Mouse (Mus musculus): ENCODE measurements at regions not wholly inside any gene's neighbourhood (a gene's known extent, or its start where the extent isn't known, plus 50 kb on each side); places are given as distances from the start of the nearest gene placed in this dataset.
"Not testable (repeated sequence)": the region's sequence is repeated elsewhere in the genome, so short reads cannot be mapped to it uniquely, and the experiment has no call there.

DNA sequence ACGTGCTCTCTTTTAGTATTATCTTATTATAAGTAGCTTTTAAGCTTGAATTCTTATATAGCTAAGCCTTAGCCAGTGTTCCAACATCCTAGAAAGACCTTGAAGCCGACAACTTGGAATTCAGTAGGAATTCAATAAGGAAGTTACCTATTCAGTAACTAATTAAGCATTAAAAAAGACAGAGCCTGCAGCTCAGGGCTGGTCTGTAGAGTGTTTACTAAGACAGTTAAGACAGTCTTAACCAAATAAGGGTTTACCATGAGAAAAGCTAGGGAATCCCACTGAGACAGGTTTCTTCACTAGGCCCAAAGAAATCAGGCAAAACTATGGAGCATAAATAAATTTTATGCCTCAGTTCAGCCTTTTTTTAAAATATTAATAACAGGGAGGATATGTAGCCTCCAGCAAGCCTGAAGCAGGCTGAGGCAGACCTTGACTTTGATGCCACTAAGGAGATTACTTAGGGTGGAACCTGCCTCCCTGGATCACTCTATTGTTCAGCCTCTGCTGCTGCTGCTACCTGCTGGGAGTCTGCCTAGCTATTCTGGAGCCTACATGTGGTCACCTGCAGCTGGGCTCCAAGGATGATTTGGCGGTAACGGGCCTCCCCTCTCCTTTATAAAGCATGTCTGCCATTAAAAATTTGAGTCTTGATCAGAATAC is 186.5 kb upstream of the Phyhipl start:
- H3K36me3 ChIP-seq = no peaks in the 10 kb centered on the region
- H3K4me3 ChIP-seq (replicated peaks) = no peak overlapping the region
- ATAC-seq (replicated peaks; ENCODE audit: low FRiP score) = no peak
- H3K27ac ChIP-seq = no peak overlapping the region
- no peak overlapping the region for H3K9ac ChIP-seq
- no peaks in the 10 kb centered on the region for H3K27me3 ChIP-seq
- WGBS = 87% methylated on average over 4 of the region's 4 CpGs
- H3K4me1 ChIP-seq = no peaks in the 10 kb centered on the region
- no peaks in the 10 kb centered on the region; the same call in 1 of the 2 replicates for H3K9me3 ChIP-seq (replicated peaks)
- H3K4me2 ChIP-seq = no peak overlapping the region

DNA sequence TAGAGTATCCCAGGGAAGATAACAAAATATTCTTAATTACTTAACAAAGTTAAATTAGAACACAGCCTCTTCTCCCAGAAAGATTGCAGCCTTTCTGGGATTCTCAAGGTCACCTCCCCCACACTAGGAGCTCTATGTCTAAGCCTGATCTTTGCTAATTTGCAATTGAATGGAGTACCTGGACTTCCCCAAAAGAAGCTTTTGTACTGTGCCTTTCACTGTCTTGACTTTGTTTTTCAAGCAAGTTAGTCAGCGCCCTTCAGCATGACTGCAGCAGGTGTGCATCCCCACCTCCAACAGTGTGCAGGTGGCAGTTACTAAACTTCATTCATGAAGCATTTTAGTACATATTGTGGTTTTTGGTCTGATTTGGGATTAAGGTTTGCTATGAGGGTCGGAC is 185.4 kb upstream of the Phyhipl start:
- H3K9me3 ChIP-seq (replicated peaks); H3K4me1 ChIP-seq; H3K36me3 ChIP-seq; H3K4me2 ChIP-seq; H3K27ac ChIP-seq; H3K9ac ChIP-seq; H3K27me3 ChIP-seq; ATAC-seq (replicated peaks; ENCODE audit: low FRiP score); H3K4me3 ChIP-seq (replicated peaks): not testable (repeated sequence)
- WGBS = 91% methylated on average over 2 of the region's 2 CpGs

- Histone ChIP-seq H3K4me2 (no peak overlapping the region), H3K9ac (no peak overlapping the region), H3K27ac (no peak overlapping the region), H3K36me3 (no peaks in the 10 kb centered on the region), H3K4me3 (replicated peaks) (no peak overlapping the region), H3K4me1 (no peaks in the 10 kb centered on the region), H3K9me3 (replicated peaks) (peaks cover 5% of the 10 kb centered on the region; the same call in 1 of the 2 replicates), H3K27me3 (no peaks in the 10 kb centered on the region)
- ATAC-seq (replicated peaks; ENCODE audit: low FRiP score) = no peak
- WGBS = 87% methylated on average over 4 of the region's 4 CpGs
Measured at GRCm38 (mm10) chr10:70838147-70838546, 182.4 kb upstream of the Phyhipl start.

GRCm38 (mm10) chr10:70837326-70837725 is 181.6 kb upstream of the Phyhipl start:
- ATAC-seq (replicated peaks; ENCODE audit: low FRiP score) = no peak

GRCm38 (mm10) chr10:70832616-70833015 is 176.9 kb upstream of the Phyhipl start:
- no peak overlapping the region for H3K4me3 ChIP-seq (replicated peaks)
- H3K36me3 ChIP-seq = no peaks in the 10 kb centered on the region
- H3K27ac ChIP-seq = no peak overlapping the region
- H3K9me3 ChIP-seq (replicated peaks) = 0 out of 2 replicates have a peak, but pooled peaks cover 5% of the 10 kb centered on the region
- no peak for ATAC-seq (replicated peaks; ENCODE audit: low FRiP score)
- H3K4me2 ChIP-seq = no peak overlapping the region
- H3K27me3 ChIP-seq = no peaks in the 10 kb centered on the region
- no peak overlapping the region for H3K9ac ChIP-seq
- 63% methylated on average over 4 of the region's 4 CpGs for WGBS
- no peaks in the 10 kb centered on the region for H3K4me1 ChIP-seq

More at GRCm38 (mm10) chr10:70837326-70837725, 181.6 kb upstream of the Phyhipl start:
- no peak overlapping the region for H3K9ac ChIP-seq
- peaks cover 5% of the 10 kb centered on the region; the same call in 1 of the 2 replicates for H3K9me3 ChIP-seq (replicated peaks)
- H3K27ac ChIP-seq = no peak overlapping the region
- WGBS = 91% methylated on average over 6 of the region's 6 CpGs
- H3K27me3 ChIP-seq = no peaks in the 10 kb centered on the region
- H3K4me3 ChIP-seq (replicated peaks) = no peak overlapping the region
- H3K4me1 ChIP-seq = no peaks in the 10 kb centered on the region
- H3K4me2 ChIP-seq = no peak overlapping the region
- no peaks in the 10 kb centered on the region for H3K36me3 ChIP-seq

- H3K9me3 ChIP-seq (replicated peaks) = no peaks in the 10 kb centered on the region
- H3K4me3 ChIP-seq (replicated peaks) = no peak overlapping the region
- H3K36me3 ChIP-seq = no peaks in the 10 kb centered on the region
- ATAC-seq (replicated peaks; ENCODE audit: low FRiP score) = no peak
- no peak overlapping the region for H3K4me2 ChIP-seq
- no peak overlapping the region for H3K9ac ChIP-seq
- WGBS = 72% methylated on average over 4 of the region's 4 CpGs
- no peaks in the 10 kb centered on the region for H3K4me1 ChIP-seq
- no peaks in the 10 kb centered on the region for H3K27me3 ChIP-seq
- H3K27ac ChIP-seq = no peak overlapping the region
Measured at GRCm38 (mm10) chr10:70828217-70828616, 172.5 kb upstream of the Phyhipl start.

GRCm38 (mm10) chr10:70827522-70827921 is 171.8 kb upstream of the Phyhipl start:
- not testable (repeated sequence) for H3K4me3 ChIP-seq (replicated peaks); H3K27me3 ChIP-seq; H3K36me3 ChIP-seq; H3K9ac ChIP-seq; H3K9me3 ChIP-seq (replicated peaks); H3K4me2 ChIP-seq; H3K4me1 ChIP-seq; ATAC-seq (replicated peaks; ENCODE audit: low FRiP score); H3K27ac ChIP-seq
- WGBS = 93% methylated on average over 2 of the region's 2 CpGs

- H3K4me2 ChIP-seq = no peak overlapping the region
- WGBS = 80% methylated on average over 7 of the region's 7 CpGs
- H3K4me1 ChIP-seq = no peaks in the 10 kb centered on the region
- no peaks in the 10 kb centered on the region for H3K27me3 ChIP-seq
- H3K9ac ChIP-seq = no peak overlapping the region
- no peaks in the 10 kb centered on the region for H3K36me3 ChIP-seq
- no peak for ATAC-seq (replicated peaks; ENCODE audit: low FRiP score)
- H3K4me3 ChIP-seq (replicated peaks) = no peak overlapping the region
- no peaks in the 10 kb centered on the region for H3K9me3 ChIP-seq (replicated peaks)
- no peak overlapping the region for H3K27ac ChIP-seq
Measured at GRCm38 (mm10) chr10:70826706-70827105, 170.9 kb upstream of the Phyhipl start.

DNA sequence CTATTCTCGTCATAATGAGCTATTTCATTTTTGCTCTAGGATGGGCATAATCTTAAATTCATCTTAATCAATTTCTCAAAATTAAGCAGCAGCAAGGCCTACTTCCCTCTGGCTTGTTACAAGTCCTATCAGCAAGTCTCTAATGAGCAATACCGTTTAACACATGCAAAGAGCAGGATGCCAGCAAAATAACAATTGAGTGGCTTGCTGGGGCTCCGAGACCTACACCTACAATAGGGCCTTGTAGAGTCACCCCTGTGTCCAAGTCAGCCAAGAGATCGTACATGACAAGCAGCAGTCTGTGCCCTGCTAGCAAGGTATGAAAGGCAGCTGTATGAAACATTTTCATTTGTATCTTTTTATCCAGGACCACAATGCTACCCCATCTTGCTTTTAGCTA is 169.7 kb upstream of the Phyhipl start:
- Histone ChIP-seq H3K9ac (no peak overlapping the region), H3K4me2 (no peak overlapping the region), H3K9me3 (replicated peaks) (no peaks in the 10 kb centered on the region), H3K36me3 (no peaks in the 10 kb centered on the region), H3K4me1 (no peaks in the 10 kb centered on the region), H3K27me3 (no peaks in the 10 kb centered on the region), H3K4me3 (replicated peaks) (no peak overlapping the region), H3K27ac (no peak overlapping the region)
- WGBS = 81% methylated on average over 4 of the region's 4 CpGs
- no peak for ATAC-seq (replicated peaks; ENCODE audit: low FRiP score)

DNA sequence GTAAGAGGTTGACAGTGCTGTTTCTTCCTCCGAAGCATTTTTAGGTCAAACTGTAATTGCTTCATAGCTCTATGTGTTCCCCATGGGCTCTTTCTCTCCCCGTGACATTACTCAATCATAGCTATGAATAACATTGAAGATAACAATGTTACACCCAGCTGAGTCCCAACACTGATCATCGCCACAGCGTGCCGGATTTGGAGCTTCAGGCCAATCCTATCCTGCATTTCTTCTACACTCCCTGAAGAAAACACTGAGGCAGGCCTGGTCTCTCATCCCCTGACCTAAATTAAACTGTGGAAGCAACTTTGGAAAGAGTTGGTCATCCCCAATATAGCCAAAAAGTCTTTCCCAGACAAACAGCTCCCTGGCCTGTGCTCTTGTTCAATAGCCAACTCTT is 168.7 kb upstream of the Phyhipl start:
- ATAC-seq (replicated peaks; ENCODE audit: low FRiP score) = no peak
- Histone ChIP-seq H3K4me2 (no peak overlapping the region), H3K27ac (no peak overlapping the region), H3K27me3 (no peaks in the 10 kb centered on the region), H3K9me3 (replicated peaks) (no peaks in the 10 kb centered on the region), H3K36me3 (no peaks in the 10 kb centered on the region), H3K4me1 (no peaks in the 10 kb centered on the region), H3K4me3 (replicated peaks) (no peak overlapping the region), H3K9ac (no peak overlapping the region)
- WGBS = 90% methylated on average over 5 of the region's 5 CpGs

- Histone ChIP-seq H3K4me2 (no peak overlapping the region), H3K27ac (no peak overlapping the region), H3K4me3 (replicated peaks) (no peak overlapping the region), H3K9ac (no peak overlapping the region), H3K27me3 (no peaks in the 10 kb centered on the region), H3K9me3 (replicated peaks) (no peaks in the 10 kb centered on the region), H3K4me1 (no peaks in the 10 kb centered on the region), H3K36me3 (no peaks in the 10 kb centered on the region)
- ATAC-seq (replicated peaks; ENCODE audit: low FRiP score) = no peak
- WGBS = 82% methylated on average over 2 of the region's 2 CpGs
Measured at GRCm38 (mm10) chr10:70819951-70820350, 164.2 kb upstream of the Phyhipl start.

- Histone ChIP-seq H3K27me3 (no peaks in the 10 kb centered on the region), H3K4me3 (replicated peaks) (no peak overlapping the region), H3K4me2 (no peak overlapping the region), H3K4me1 (no peaks in the 10 kb centered on the region), H3K9ac (no peak overlapping the region), H3K36me3 (no peaks in the 10 kb centered on the region), H3K9me3 (replicated peaks) (no peaks in the 10 kb centered on the region), H3K27ac (no peak overlapping the region)
- no peak for ATAC-seq (replicated peaks; ENCODE audit: low FRiP score)
- WGBS = 63% methylated on average over 15 of the region's 15 CpGs
Measured at GRCm38 (mm10) chr10:70814354-70815131, 158.8 kb upstream of the Phyhipl start.
